Mouse (Mus musculus): ENCODE measurements around the gene Ncbp3. TPM values are rescaled to one million over a fixed set of nuclear protein-coding genes. Genes with fewer than 3 reads are reported as not detected.

Ncbp3 gene
- polyA plus RNA-seq, 1 experiment from 2014 or later, result 12.5 TPM

- Histone ChIP-seq H3K9me3 (ENCODE audit: control insufficient read depth, low read length) (no peaks in the 10 kb centered on the region), H3K4me1 (ENCODE audit: control insufficient read depth, insufficient read depth, low read length) (no peaks in the 10 kb centered on the region), H3K4me3 (ENCODE audit: low read depth, low read length) (no peak overlapping the region), H3K36me3 (ENCODE audit: control insufficient read depth, insufficient read depth, low read length) (no peaks in the 10 kb centered on the region), H3K4me2 (ENCODE audit: low read depth) (no peak overlapping the region), H3K27me3 (ENCODE audit: control insufficient read depth, insufficient read depth, low read length) (no peaks in the 10 kb centered on the region), H3K27ac (ENCODE audit: low read depth, low read length) (no peak overlapping the region), H3K9ac (ENCODE audit: low read length) (no peak overlapping the region)
- WGBS, result 96% methylated on average over 6 of the region's 6 CpGs
- DNase-seq (ENCODE audit: low spot score) (no peak), ATAC-seq (ENCODE audit: insufficient read depth, low FRiP score, low TSS enrichment) (no peak)
Observed at GRCm38 (mm10) chr11:73126495-73126894, 78.9 kb downstream of the Ncbp3 start.

DNA sequence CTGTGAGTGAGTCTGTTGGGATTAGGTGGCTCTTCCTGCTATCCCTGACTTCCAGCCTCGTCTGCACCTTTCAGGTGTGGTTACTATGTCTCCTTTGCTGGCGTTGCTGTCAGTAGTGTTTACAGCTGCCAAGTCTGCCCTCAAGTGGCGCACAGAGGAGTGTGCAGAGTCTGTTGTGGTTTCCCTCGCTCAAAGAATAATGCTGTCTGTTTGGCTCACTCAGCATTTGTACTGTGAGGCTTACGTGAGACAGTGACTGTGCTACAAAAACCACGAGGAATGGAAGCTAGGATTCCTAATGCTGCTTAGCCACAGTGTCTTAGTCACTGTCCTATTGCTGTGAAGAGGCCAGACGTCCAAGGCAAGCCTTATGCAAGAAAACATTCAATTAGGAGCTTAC lies 83.4 kb downstream of the Ncbp3 start:
- H3K27ac ChIP-seq (ENCODE audit: low read depth, low read length), result no peak overlapping the region
- ATAC-seq (ENCODE audit: insufficient read depth, low FRiP score, low TSS enrichment), result no peak
- H3K27me3 ChIP-seq (ENCODE audit: control insufficient read depth, insufficient read depth, low read length), result no peaks in the 10 kb centered on the region
- DNase-seq (ENCODE audit: low spot score), result no peak
- no peak overlapping the region for H3K4me3 ChIP-seq (ENCODE audit: low read depth, low read length)
- H3K9me3 ChIP-seq (ENCODE audit: control insufficient read depth, low read length), result no peaks in the 10 kb centered on the region
- no peak overlapping the region for H3K9ac ChIP-seq (ENCODE audit: low read length)
- no peak overlapping the region for H3K4me2 ChIP-seq (ENCODE audit: low read depth)
- peaks cover 4% of the 10 kb centered on the region for H3K36me3 ChIP-seq (ENCODE audit: control insufficient read depth, insufficient read depth, low read length)
- no peaks in the 10 kb centered on the region for H3K4me1 ChIP-seq (ENCODE audit: control insufficient read depth, insufficient read depth, low read length)
- WGBS, result 84% methylated on average over 7 of the region's 7 CpGs

GRCm38 (mm10) chr11:73132999-73133398 lies 85.4 kb downstream of the Ncbp3 start:
- no peak for ATAC-seq (ENCODE audit: insufficient read depth, low FRiP score, low TSS enrichment)
- 97% methylated on average over 6 of the region's 6 CpGs for WGBS
- H3K4me2 ChIP-seq (ENCODE audit: low read depth), result no peak overlapping the region

DNA sequence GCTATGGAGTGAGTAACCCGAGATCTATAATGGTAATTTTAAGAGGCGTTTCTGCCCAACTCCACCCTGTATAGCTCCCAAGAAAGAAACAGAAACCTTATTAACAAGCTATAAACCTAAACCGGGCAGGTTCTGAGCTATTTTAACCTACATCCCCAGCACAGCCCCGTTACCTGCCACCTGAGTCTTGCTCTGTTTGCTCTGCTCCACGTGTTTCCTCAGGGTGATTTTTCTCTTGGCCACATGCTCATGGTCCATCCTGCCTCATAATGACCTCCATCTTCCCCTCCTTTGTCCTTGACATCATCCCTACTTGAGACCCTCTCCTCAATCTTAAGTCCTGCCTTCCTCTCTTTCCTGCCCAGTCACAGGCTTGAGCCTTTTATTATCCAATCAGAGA lies 86.6 kb downstream of the Ncbp3 start:
- no peak overlapping the region for H3K4me2 ChIP-seq (ENCODE audit: low read depth)
- no peak for ATAC-seq (ENCODE audit: insufficient read depth, low FRiP score, low TSS enrichment)
- no peak for DNase-seq (ENCODE audit: low spot score)

More at GRCm38 (mm10) chr11:73132999-73133398, 85.4 kb downstream of the Ncbp3 start:
- Histone ChIP-seq H3K4me3 (ENCODE audit: low read depth, low read length) (no peak overlapping the region), H3K9me3 (ENCODE audit: control insufficient read depth, low read length) (no peaks in the 10 kb centered on the region), H3K27me3 (ENCODE audit: control insufficient read depth, insufficient read depth, low read length) (no peaks in the 10 kb centered on the region), H3K9ac (ENCODE audit: low read length) (no peak overlapping the region), H3K27ac (ENCODE audit: low read depth, low read length) (no peak overlapping the region), H3K36me3 (ENCODE audit: control insufficient read depth, insufficient read depth, low read length) (peaks cover 4% of the 10 kb centered on the region), H3K4me1 (ENCODE audit: control insufficient read depth, insufficient read depth, low read length) (peaks cover 3% of the 10 kb centered on the region; the same call in 1 of the 2 replicates)
- DNase-seq (ENCODE audit: low spot score), result no peak

GRCm38 (mm10) chr11:73136587-73136986 lies 89.0 kb downstream of the Ncbp3 start:
- Histone ChIP-seq H3K4me1 (ENCODE audit: control insufficient read depth, insufficient read depth, low read length) (peaks cover 3% of the 10 kb centered on the region; the same call in 1 of the 2 replicates), H3K27me3 (ENCODE audit: control insufficient read depth, insufficient read depth, low read length) (no peaks in the 10 kb centered on the region), H3K9me3 (ENCODE audit: control insufficient read depth, low read length) (no peaks in the 10 kb centered on the region), H3K36me3 (ENCODE audit: control insufficient read depth, insufficient read depth, low read length) (peaks cover 4% of the 10 kb centered on the region), H3K9ac (ENCODE audit: low read length) (no peak overlapping the region), H3K27ac (ENCODE audit: low read depth, low read length) (no peak overlapping the region), H3K4me3 (ENCODE audit: low read depth, low read length) (peak overlapping the region; percentile 86), H3K4me2 (ENCODE audit: low read depth) (peak overlapping the region; percentile 73)
- DNase-seq (ENCODE audit: low spot score) (no peak), ATAC-seq (ENCODE audit: insufficient read depth, low FRiP score, low TSS enrichment) (no peak)
- WGBS, result 72% methylated on average over 6 of the region's 6 CpGs

More for the DNA sequence above, 86.6 kb downstream of the Ncbp3 start:
- Histone ChIP-seq H3K4me3 (ENCODE audit: low read depth, low read length) (no peak overlapping the region), H3K9me3 (ENCODE audit: control insufficient read depth, low read length) (no peaks in the 10 kb centered on the region), H3K27me3 (ENCODE audit: control insufficient read depth, insufficient read depth, low read length) (no peaks in the 10 kb centered on the region), H3K27ac (ENCODE audit: low read depth, low read length) (no peak overlapping the region), H3K36me3 (ENCODE audit: control insufficient read depth, insufficient read depth, low read length) (peaks cover 4% of the 10 kb centered on the region), H3K9ac (ENCODE audit: low read length) (no peak overlapping the region), H3K4me1 (ENCODE audit: control insufficient read depth, insufficient read depth, low read length) (peaks cover 3% of the 10 kb centered on the region; the same call in 1 of the 2 replicates)
- 95% methylated on average over 5 of the region's 5 CpGs for WGBS

- Histone ChIP-seq H3K9me3 (ENCODE audit: control insufficient read depth, low read length) (no peaks in the 10 kb centered on the region), H3K4me2 (ENCODE audit: low read depth) (peak overlapping the region; percentile 73), H3K9ac (ENCODE audit: low read length) (peak overlapping the region; percentile 83), H3K27me3 (ENCODE audit: control insufficient read depth, insufficient read depth, low read length) (no peaks in the 10 kb centered on the region), H3K27ac (ENCODE audit: low read depth, low read length) (no peak overlapping the region), H3K36me3 (ENCODE audit: control insufficient read depth, insufficient read depth, low read length) (peaks cover 4% of the 10 kb centered on the region), H3K4me3 (ENCODE audit: low read depth, low read length) (peak overlapping the region; percentile 86), H3K4me1 (ENCODE audit: control insufficient read depth, insufficient read depth, low read length) (peaks cover 3% of the 10 kb centered on the region; the same call in 1 of the 2 replicates)
- WGBS, result 40% methylated on average over 11 of the region's 11 CpGs
- ATAC-seq (ENCODE audit: insufficient read depth, low FRiP score, low TSS enrichment) (no peak), DNase-seq (ENCODE audit: low spot score) (no peak)
Observed at GRCm38 (mm10) chr11:73137116-73137515, 89.5 kb downstream of the Ncbp3 start.

DNA sequence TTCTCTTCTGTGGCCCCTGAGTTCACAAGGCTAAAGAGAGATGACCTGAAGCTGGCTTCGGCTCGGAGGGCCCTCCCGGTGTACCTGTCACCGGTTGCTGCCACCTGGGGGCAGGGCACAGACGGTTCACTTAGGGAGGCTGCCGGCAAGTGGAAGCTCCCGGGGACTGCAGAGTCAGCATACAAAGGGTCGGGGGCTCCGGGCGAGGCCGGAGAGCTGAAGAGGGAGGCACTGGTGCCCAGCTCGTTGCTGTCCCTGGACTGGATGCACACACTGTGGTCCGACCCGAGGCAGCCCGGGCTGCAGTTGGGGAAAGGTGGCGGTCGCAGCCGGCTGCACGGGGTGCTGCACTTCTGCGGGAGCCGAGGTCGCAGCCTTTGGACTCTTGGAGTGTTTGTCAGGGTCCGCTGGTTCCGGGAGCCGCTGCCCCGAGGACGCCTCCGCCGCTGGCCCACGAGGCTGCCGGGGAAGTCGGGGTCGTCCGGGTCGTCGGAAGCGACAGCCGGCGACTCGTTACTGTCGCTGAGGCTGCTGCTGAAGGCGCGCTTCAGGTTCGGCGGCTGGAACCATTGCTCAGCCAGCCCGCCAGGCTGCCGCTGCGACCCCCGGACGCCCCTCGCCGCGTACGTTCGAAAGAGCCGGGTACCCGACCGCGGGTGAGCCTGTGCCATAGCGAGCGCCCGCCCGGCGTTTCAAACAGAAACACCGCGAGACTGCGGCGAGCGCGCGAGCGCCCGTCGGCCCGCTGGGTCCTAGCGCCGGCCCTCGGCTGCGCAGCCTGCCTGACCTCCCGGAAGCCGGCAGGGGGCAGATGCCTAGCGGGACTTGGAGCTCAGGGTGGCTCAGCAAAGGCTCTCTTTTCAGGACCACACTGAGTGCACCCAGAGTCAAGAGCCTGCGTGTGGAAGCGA lies 90.3 kb downstream of the Ncbp3 start, which contains the start of gene Haspin:
Haspin (minus strand) TSS at position 704 of the 911 bp plus-strand sequence.
- Histone ChIP-seq H3K9me3 (ENCODE audit: control insufficient read depth, low read length) (no peaks in the 10 kb centered on the region), H3K27ac (ENCODE audit: low read depth, low read length) (no peak within 1 kb of the TSS)
- under 1% methylated on average over 77 of the region's 84 CpGs for WGBS

More for the DNA sequence above, 90.3 kb downstream of the Ncbp3 start, which contains the start of gene Haspin:
- no peaks in the 10 kb centered on the region for H3K27me3 ChIP-seq (ENCODE audit: control insufficient read depth, insufficient read depth, low read length)
- peaks cover 4% of the 10 kb centered on the region for H3K36me3 ChIP-seq (ENCODE audit: control insufficient read depth, insufficient read depth, low read length)
- H3K4me3 ChIP-seq (ENCODE audit: low read depth, low read length), result peak within 1 kb of the TSS; percentile 86
- ATAC-seq (ENCODE audit: insufficient read depth, low FRiP score, low TSS enrichment) (peak; percentile 94), DNase-seq (ENCODE audit: low spot score) (peak; percentile 94)
- peak within 1 kb of the TSS; percentile 83 for H3K9ac ChIP-seq (ENCODE audit: low read length)
- H3K4me2 ChIP-seq (ENCODE audit: low read depth), result peak within 1 kb of the TSS; percentile 73
- H3K4me1 ChIP-seq (ENCODE audit: control insufficient read depth, insufficient read depth, low read length), result peaks cover 3% of the 10 kb centered on the region; the same call in 1 of the 2 replicates

All from neural tube, embryonic 11.5 days (tissue).